Mouse (Mus musculus): ENCODE results near the gene A4galt.

The A4galt gene

DNA sequence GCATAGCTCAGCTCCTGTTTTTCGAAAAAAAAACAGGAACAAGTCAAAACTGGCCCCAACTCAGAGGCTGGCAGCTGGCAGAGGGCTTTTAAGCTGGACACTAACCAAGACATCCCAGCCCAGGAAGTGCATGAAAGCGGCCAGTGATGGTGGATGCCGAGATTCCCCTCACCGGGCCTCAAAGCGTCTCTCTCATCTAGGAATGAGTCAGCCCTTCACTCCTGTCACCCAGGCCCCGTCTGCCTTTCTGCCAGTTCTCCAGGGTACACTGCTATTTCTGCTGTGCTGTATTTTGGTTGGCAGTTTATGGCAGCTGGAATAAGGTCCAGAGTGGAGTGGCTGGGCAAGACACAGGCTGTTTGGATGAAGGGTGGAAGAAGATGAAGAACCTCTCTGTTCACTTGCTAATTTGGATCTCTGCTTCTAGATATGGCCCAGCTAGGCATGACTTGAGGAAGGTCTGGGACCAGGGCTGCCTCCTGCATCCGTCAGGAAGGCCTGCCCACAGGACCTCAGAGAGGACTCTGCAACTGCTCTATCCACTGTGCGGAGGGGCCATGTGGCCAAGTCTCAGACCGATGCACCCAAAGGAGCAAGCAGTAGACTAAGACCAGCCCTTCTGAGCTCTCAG lies 27.3 kb downstream of the A4galt start:
- peak; percentile 37 for DNase-seq

DNA sequence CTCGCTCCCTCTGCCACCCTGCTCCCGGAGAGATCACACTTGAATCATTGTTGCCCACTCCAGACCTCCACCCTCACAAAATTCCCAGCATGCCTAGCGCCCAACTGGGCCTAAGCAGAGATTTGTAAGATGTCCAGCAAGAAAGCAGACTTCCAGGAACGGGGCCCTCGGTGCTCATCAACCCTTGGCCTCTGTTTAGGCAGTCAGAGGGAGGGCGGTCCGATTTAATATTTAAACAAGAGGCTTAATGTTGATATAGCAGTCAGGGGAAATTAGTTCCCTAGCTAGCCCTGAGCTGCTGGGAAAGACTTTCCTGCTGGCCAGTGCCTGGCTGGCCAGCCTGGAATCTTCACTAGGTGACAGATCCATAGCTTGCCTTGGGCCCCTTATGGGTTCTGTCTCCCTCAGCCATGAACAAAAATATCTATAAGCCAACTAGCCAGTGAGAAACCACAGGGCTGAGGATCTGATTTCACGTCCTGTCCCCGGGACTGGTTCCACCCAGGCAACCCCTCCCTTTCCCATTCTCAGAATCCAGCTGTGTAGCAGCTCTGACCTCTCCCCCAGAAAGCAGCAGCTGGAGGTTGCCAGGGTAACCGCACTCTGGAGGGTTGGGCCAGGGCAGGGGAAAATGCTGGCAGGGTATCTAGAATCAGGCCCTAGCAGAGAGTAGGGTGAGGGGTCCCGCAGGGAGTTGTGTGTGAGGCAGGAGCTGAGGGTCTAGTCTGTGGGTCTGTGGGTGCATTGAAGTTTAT lies 28.2 kb downstream of the A4galt start:
- DNase-seq = peak; percentile 90

DNA sequence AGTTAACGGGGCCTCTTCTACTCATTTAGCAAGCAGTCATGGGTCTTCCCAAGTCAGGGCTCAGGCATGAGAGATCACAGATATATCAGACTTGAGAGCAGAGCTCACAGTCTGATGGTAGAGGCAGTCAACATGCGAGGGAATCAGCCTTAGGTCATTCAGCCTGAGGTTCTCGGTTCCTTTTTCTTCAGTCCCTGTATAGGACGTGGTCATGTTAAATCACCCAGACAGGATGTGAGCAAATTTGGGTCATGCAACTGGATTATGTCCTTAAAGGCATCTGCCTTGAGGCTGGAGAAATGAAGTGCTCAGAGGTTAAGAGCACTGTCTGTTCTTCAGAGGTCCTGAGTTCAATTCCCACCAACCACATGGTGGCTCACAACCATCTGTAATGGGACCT lies 29.9 kb downstream of the A4galt start:
- DNase-seq = no peak

DNA sequence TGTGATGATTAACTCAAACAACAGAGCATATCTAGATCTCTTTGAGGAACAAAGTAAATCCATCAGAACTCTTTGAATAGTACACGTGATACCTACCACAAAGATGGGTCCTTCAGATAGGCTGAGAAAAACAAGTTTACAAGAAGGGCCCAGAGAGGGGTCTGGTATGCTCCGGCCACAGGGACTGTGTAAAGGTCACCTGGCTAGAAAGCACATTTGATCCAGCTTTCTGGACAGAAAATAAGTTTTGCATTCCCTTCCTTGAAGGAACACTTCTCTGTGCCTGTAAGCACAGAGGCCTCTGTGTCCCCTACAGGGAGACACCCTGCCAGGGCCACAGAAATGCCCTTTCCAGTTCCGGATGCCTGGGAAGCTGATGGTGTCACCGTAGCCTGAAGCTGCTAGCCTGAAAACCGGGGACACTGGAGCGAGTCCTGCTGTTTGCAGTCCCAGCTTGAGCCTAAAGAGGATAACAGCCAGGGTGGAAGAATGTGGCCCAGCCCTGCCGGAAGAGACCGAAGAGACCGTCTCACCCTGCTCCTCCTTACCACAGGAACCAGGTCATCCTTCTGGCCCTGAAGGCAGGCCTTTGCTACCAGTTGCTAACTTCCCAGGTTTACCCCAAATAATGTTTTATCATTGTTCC lies 31.1 kb downstream of the A4galt start:
- DNase-seq = no peak

DNA sequence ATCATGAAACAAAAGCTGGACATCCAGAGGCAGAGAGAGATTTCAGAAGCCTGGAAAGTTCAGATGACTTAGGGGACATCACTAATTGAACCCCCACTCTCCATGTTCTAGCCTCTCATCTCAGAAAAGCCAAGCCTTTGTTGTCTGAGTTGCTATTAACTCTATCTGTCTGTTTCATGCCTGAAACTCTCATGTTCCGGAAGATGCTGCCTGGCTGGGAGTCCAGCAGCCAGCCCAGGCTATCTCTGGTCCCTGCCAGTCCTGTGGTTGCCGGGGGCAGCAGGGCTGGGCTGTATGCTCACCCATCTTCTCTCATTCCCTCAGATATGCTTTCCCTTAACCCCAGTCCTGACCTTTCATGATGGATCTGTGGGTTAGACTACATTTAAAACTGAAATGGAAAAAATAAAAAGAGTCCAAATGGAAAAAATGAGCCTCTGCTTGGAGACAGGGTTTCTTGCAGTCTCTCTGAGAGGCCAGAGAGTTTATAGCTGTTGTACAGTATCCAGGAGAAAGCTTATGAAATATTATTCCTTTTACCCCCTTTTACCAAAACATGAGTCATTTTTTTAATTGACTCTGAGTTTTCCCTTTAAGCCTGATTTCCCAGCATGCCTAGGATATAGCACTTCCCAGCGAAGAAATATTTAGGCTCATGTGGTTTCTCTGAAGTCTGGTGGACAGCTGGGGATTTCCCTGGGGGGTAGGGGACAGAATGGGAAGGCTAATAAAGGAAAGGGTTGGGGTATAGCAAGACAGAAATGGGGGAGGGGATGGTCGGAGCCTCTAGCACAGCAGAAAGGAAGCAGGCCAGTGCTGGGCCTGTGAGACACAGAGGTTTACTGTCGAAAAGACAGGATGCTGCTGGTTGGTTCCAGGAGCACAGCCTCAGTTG lies 36.0 kb downstream of the A4galt start:
- DNase-seq = no peak

DNA sequence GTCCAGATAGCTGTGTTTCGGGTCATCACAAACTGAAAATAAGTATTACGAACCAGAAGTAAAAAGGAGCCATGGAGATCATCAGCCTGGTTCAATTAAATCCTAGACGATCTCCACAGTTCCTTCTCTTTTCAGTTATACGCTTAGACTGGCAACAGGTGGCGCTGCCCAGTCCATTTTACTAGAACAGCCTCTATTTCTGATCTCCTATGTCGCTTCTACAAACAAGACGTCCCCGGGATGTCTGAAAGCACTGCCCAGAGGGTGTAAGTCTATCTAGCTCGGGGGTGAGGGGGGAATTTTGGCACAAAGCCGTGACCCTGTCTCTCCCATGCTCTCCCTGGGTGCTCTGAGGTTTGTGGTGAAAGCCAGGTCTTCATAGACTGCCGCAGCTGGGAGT lies 41.3 kb downstream of the A4galt start:
- DNase-seq = peak; percentile 76

DNA sequence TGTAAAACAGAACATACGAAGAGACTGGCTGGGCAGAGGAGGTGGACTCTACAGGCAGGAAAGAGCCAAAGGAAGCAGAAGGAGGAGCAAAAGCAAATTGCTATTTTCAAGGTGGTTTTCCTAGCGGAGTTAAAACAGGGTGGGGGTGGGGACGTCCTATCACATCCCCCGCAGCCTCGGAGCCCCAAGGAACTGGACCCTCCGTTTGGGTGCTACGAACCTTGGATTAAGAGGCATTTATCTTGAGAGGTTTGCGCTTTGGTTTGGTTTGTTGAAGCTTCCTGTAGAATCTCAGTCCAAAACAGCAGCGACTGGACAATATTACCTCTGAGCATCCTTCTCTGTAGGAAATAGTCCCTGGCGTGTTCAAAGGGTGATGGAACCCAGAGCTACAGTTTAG lies 41.9 kb downstream of the A4galt start:
- no peak for DNase-seq

DNA sequence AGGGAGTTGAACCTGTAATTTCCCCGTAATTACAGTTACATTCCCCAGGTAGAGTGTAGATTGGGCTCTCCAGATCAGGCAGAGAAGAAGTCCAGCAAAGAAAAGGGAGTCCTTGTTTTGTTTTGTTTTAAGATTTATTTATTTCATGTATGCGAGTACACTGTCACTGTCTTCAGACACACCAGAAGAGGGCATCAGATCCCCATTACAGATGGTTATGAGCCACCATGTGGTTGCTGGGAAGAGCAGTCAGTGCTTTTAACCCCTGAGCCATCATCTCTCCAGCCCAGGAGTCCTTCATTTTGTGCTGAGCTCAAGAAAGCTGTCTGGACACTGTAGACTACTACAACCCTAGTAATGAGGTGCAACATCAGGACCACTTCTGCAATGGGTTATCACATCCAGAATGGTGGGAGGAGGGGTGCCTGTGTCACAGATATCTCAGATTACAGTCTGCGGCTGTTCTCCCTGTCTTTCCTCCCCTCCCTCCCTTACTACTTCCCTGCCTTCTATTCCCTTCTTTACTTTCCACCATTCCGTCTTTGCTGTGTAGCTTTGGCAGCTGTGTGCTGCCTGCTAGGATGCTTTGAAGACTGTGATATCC lies 42.4 kb downstream of the A4galt start:
- DNase-seq = no peak

DNA sequence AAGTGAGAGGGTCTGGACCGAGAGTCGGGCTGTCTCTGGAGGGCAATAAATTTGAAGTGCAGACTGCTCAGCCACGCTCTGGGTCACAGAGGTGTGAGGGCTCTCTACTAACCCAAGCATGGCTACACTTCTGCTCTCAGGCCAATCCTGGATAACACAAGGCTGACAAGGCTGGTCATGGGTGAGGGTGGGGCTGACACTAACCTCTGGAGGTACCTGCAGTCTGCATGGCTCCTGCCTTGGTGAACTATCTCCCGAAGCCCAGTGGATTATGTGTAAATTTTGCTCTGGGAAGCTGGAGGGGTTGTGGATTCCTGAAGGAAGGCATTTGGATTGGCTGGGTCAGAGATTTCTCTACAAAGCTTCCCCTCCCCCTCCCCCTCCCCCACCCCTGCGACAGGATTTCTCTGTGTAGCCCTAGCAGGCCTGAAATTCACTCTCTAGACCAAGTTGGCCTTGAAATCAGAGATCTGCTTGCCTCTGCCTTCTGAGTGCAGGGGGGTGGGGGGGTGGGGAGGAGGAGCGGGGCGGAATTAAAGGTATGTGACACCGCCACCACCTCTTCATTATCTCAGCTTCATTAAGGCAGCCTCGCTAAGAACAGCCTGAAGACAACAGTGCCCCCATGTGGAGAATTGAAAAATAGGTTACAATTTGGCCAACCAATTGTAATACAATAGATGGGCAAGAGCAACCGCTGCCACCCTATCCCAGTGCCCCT lies 46.7 kb downstream of the A4galt start:
- peak; percentile 87 for DNase-seq

DNA sequence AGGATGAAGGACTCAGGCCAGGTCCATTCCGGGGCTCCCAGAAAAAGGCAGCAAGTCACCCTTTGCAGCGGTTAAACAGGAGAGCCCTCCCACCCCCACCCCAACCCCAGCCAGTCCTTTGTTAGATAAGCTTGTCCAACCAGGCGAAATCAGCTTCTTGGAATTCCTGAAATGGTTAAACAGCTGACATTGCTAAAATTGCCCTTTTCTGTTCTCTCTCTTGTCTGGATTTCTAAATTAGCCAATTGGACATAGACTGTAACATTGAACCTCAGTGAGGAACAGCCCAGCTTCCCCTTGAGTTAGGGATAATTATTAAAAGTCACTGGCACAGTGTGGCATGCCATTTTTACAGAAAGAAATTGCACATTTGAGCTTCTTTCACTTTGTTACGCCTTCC lies 49.2 kb downstream of the A4galt start:
- peak; percentile 79 for DNase-seq

DNA sequence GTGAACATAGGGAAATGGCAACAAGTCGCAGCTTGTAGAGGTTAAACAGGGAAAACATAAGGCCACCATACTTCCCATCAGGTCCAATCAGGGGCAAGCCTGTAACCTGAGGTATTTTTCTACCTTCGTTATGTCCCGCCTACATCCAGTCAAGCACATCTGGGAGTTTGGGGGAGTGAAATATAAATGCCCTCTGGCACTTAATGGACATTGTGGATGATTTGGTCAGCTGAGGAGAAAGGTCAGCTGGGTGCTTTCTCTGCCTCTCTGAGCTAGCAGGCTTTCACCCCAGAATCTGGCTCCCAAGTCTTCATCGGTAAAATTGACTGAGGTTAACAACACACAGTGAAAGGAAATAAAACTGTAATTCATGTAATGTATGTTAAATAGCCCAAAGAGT lies 58.2 kb downstream of the A4galt start:
- DNase-seq = peak; percentile 52

DNA sequence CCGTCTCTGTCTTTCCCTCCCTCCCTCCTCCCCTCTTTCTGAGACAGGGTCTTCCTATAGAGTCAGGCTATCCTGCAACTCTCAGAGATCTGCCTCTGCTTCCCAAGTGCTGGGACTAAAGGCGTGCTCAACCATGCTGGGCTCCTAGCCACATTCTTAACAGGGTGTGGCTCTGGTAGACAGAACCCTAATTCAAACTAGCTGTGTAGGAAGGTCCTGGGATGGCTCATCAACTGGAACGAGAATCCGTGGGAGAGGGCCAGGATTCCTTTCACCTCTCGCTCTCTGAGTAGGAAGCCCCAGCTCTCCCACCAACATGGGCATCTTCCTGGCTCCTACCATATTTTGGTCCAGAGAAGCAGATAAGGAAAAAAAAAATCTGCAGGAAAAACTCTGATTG lies 69.2 kb downstream of the A4galt start:
- no peak for DNase-seq

DNA sequence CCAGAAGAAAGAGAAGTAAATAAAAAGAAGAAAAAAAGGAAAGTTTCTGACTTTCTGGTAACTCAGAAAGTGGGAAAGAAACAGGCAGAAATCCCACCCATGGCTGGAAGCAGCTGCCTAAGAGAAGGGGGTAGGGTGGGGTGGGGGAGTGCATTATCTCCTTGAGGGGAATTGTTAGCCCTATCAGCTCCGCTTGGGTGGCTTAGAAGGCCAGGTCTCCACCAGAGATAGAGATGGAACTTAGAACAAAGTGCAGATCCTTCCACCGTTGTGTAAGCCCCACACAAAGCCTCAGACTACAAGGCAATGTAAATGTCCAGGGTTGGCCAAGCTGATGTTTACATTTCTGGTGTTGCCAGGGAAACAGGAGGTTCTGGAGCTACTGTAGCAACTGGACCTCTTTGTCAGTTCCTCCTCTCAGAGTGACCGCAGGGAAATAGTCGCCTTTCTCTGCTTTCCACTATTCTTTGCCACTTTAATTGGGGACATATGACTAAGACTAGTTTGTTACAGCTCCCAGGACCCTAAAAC lies 69.7 kb downstream of the A4galt start:
- DNase-seq = no peak

DNA sequence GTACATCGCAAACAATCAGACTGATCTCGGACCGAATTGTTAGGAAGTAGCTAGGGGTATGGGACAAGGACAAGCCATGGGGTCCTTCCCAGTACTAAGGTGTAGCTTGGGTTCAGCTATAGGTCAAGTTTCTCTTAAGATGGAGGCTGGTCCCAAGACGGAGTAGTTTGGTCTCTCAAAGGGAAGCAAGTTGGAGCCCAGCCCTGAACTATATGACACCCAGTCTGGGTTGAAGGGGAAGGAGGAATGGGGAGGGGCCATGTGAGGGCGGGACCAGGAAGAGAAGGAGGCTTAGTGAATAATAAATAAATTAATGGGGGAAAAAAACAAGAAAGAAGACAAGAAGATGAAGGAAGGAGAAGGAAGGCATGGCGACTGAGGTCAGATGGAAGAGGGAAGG lies 71.6 kb downstream of the A4galt start:
- DNase-seq = no peak
